Mouse (Mus musculus) cerebellum, adult 2 months (tissue): ENCODE data around the gene Itga4.

Experiments
- CTCF ChIP-seq: fragments of 200-500 bp; IDR thresholded peaks from 2 replicates; pipeline ENCODE4 v1.5.1; 2011; ENCODE audit warnings: low read depth, mild to moderate bottlenecking, control low read depth, low read length, moderate library complexity, borderline replicate concordance; ENCODE audit not compliant: insufficient read depth
- POLR2A ChIP-seq: fragments of 200-500 bp; IDR thresholded peaks from 2 replicates; pipeline ENCODE4 v1.6.1; 2011; ENCODE audit warnings: low read length, control low read depth, borderline replicate concordance; ENCODE audit not compliant: insufficient read depth

DNA sequence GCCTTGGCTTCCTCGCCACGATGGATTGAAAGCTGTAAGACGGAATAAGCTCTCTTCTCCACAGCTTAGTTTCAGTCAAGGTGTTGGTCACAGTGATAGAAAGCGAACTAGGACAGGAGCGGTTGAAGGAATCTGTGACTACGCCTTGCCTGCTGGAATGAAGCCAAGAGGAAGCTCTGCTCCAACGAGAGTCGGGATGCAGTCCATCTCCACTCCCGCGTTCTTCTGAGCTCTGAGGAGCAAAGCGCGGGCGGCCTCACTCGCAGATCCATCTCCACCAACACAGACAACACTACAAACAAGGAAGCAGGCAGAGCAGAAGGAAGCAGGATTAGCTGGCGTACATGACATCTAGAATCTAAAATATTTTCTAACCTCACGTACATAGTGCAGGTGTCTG, 99.5 kb downstream of the Itga4 start:
- no peak for TF ChIP-seq CTCF
- TF ChIP-seq POLR2A: no peak
